Mouse (Mus musculus) limb, embryonic 15.5 days (tissue): ENCODE results near the gene Thsd1. TPM values are rescaled to one million over a fixed set of nuclear protein-coding genes. Genes with fewer than 3 reads are reported as not detected.

Experiments
- ATAC-seq: fragments of 200-750 bp; cut with Nextera tagmentation; 2 replicates; pipeline ENCODE4 v1.8.0; 2017; ENCODE audit warnings: low read depth, moderate TSS enrichment; ENCODE audit not compliant: insufficient number of reproducible peaks, low FRiP score, low TSS enrichment
- H3K27ac ChIP-seq: fragments of 300-500 bp; sonication (generic); 2 replicates; pipeline ENCODE4 v1.5.1; 2015; ENCODE audit warnings: moderate library complexity, mild to moderate bottlenecking, inconsistent platforms
- H3K27me3 ChIP-seq: fragments of 300-500 bp; sonication (generic); 2 replicates; pipeline ENCODE4 v1.6.1; 2015; ENCODE audit warnings: inconsistent platforms
- H3K36me3 ChIP-seq: fragments of 300-500 bp; sonication (generic); 2 replicates; pipeline ENCODE4 v1.6.1; 2015; ENCODE audit warnings: inconsistent platforms
- H3K4me1 ChIP-seq: fragments of 300-500 bp; sonication (generic); 2 replicates; pipeline ENCODE4 v1.6.1; 2015; ENCODE audit warnings: inconsistent platforms
- H3K4me2 ChIP-seq: fragments of 300-500 bp; sonication (generic); 2 replicates; pipeline ENCODE4 v1.6.1; 2015; ENCODE audit warnings: mild to moderate bottlenecking, inconsistent platforms
- H3K4me3 ChIP-seq: fragments of 300-500 bp; sonication (generic); 2 replicates; pipeline ENCODE4 v1.5.1; 2015; ENCODE audit warnings: mild to moderate bottlenecking, inconsistent platforms
- H3K9ac ChIP-seq: fragments of 300-500 bp; sonication (generic); 2 replicates; pipeline ENCODE4 v1.6.1; 2015; ENCODE audit warnings: inconsistent platforms
- H3K9me3 ChIP-seq: fragments of 300-500 bp; sonication (generic); 2 replicates; pipeline ENCODE4 v1.6.1; 2016; ENCODE audit warnings: inconsistent platforms
- WGBS: fragments of 180-500 bp; shearing (Covaris S2); methylation state at CpG from one replicate; pipeline ENCODE4 v1.1.7; 2015; 5-methylcytosine and 5-hydroxymethylcytosine counted together
- polyA plus RNA-seq: library from polyadenylated mRNA; unstranded; fragments of >200 nt; fragmentation: Nextera tagmentation; extraction: Ambion mirVana; gene quantifications from 2 replicates; pipeline ENCODE4 v1.2.1, GENCODE M21; 2015

The Thsd1 gene
- 16.1 and 17.5 TPM in 2 replicates for polyA plus RNA-seq

GRCm38 (mm10) chr8:22227061-22227877, at the start of gene Thsd1:
Gene Thsd1 (plus strand): TSS chr8:22227313.
- Histone ChIP-seq H3K4me3 (peak within 1 kb of the TSS; percentile 52), H3K4me1 (0 out of 2 replicates have a peak, but pooled peaks cover 8% of the 10 kb centered on the region), H3K27ac (no peak within 1 kb of the TSS), H3K4me2 (peak within 1 kb of the TSS; percentile 87), H3K36me3 (peaks cover 13% of the 10 kb centered on the region), H3K27me3 (no peaks in the 10 kb centered on the region), H3K9me3 (no peaks in the 10 kb centered on the region), H3K9ac (peak within 1 kb of the TSS; percentile 38; the same call in 1 of the 2 replicates)
- ATAC-seq, result peak; percentile 72
- WGBS, result under 1% methylated on average over 39 of the region's 39 CpGs

- Histone ChIP-seq H3K27me3 (no peaks in the 10 kb centered on the region), H3K4me1 (peaks cover 7% of the 10 kb centered on the region), H3K4me3 (peak overlapping the region; percentile 85), H3K9ac (0 out of 2 replicates have a peak overlapping the region, but pooled peaks have one; percentile 73), H3K4me2 (peak overlapping the region; percentile 77), H3K27ac (peak overlapping the region; percentile 87; the same call in 1 of the 2 replicates), H3K36me3 (no peaks in the 10 kb centered on the region), H3K9me3 (no peaks in the 10 kb centered on the region)
- 2% methylated on average over 3 of the region's 3 CpGs for WGBS
- no peak for ATAC-seq
These were observed 42.2 kb upstream of the Thsd1 start for GRCm38 (mm10) chr8:22184884-22185283.

- peak within 1 kb of the TSS; percentile 77 for H3K4me2 ChIP-seq
- H3K36me3 ChIP-seq, result no peaks in the 10 kb centered on the region
- WGBS, result 3% methylated on average over 63 of the region's 63 CpGs
- peaks cover 7% of the 10 kb centered on the region for H3K4me1 ChIP-seq
- ATAC-seq, result peak; percentile 95
- H3K4me3 ChIP-seq, result peak within 1 kb of the TSS; percentile 85
- peak within 1 kb of the TSS; percentile 73 for H3K9ac ChIP-seq
- H3K27me3 ChIP-seq, result no peaks in the 10 kb centered on the region
- peak within 1 kb of the TSS; percentile 87 for H3K27ac ChIP-seq
- H3K9me3 ChIP-seq, result no peaks in the 10 kb centered on the region
These were observed 41.4 kb upstream of the Thsd1 start, which contains the start of gene Ckap2 for GRCm38 (mm10) chr8:22185431-22186397. Gene Ckap2 (minus strand): TSS chr8:22185819.

GRCm38 (mm10) chr8:22192660-22193431, 34.3 kb upstream of the Thsd1 start, which contains the start of gene Vps36:
Gene Vps36 (plus strand): TSS chr8:22192809.
- Histone ChIP-seq H3K36me3 (no peaks in the 10 kb centered on the region), H3K4me1 (peaks cover 9% of the 10 kb centered on the region), H3K27ac (peak within 1 kb of the TSS; percentile 99), H3K4me3 (peak within 1 kb of the TSS; percentile 86), H3K9ac (peak within 1 kb of the TSS; percentile 94), H3K4me2 (peak within 1 kb of the TSS; percentile 45), H3K9me3 (no peaks in the 10 kb centered on the region), H3K27me3 (no peaks in the 10 kb centered on the region)
- ATAC-seq, result peak; percentile 91
- 0% methylated on average over 70 of the region's 73 CpGs for WGBS

GRCm38 (mm10) chr8:22193432-22194010, 33.6 kb upstream of the Thsd1 start:
- H3K27ac ChIP-seq, result peak overlapping the region; percentile 99
- no peaks in the 10 kb centered on the region for H3K9me3 ChIP-seq
- no peak for ATAC-seq
- 9% methylated on average over 12 of the region's 12 CpGs for WGBS
- no peaks in the 10 kb centered on the region for H3K27me3 ChIP-seq
- peak overlapping the region; percentile 45 for H3K4me2 ChIP-seq
- peak overlapping the region; percentile 94 for H3K9ac ChIP-seq
- H3K36me3 ChIP-seq, result no peaks in the 10 kb centered on the region
- peak overlapping the region; percentile 86 for H3K4me3 ChIP-seq
- H3K4me1 ChIP-seq, result peaks cover 9% of the 10 kb centered on the region

GRCm38 (mm10) chr8:22197914-22198313, 29.2 kb upstream of the Thsd1 start:
- H3K9ac ChIP-seq, result no peak overlapping the region
- H3K4me2 ChIP-seq, result no peak overlapping the region
- peaks cover 9% of the 10 kb centered on the region for H3K4me1 ChIP-seq
- ATAC-seq, result no peak
- H3K27ac ChIP-seq, result no peak overlapping the region
- H3K9me3 ChIP-seq, result no peaks in the 10 kb centered on the region
- H3K4me3 ChIP-seq, result no peak overlapping the region
- H3K36me3 ChIP-seq, result peaks cover 26% of the 10 kb centered on the region
- WGBS, result 89% methylated on average over 6 of the region's 6 CpGs
- H3K27me3 ChIP-seq, result no peaks in the 10 kb centered on the region

- H3K9ac ChIP-seq, result no peak overlapping the region
- no peaks in the 10 kb centered on the region for H3K9me3 ChIP-seq
- 94% methylated on average over 8 of the region's 8 CpGs for WGBS
- H3K4me1 ChIP-seq, result peaks cover 4% of the 10 kb centered on the region
- ATAC-seq, result no peak
- no peak overlapping the region for H3K4me2 ChIP-seq
- peaks cover 31% of the 10 kb centered on the region for H3K36me3 ChIP-seq
- no peak overlapping the region for H3K4me3 ChIP-seq
- H3K27ac ChIP-seq, result no peak overlapping the region
- no peaks in the 10 kb centered on the region for H3K27me3 ChIP-seq
These were observed 27.6 kb upstream of the Thsd1 start for GRCm38 (mm10) chr8:22199481-22199880.

- H3K9ac ChIP-seq, result no peak overlapping the region
- ATAC-seq, result no peak
- H3K4me2 ChIP-seq, result no peak overlapping the region
- 80% methylated on average over 4 of the region's 4 CpGs for WGBS
- H3K27me3 ChIP-seq, result no peaks in the 10 kb centered on the region
- H3K4me1 ChIP-seq, result no peaks in the 10 kb centered on the region
- H3K27ac ChIP-seq, result no peak overlapping the region
- H3K9me3 ChIP-seq, result no peaks in the 10 kb centered on the region
- peaks cover 52% of the 10 kb centered on the region for H3K36me3 ChIP-seq
- no peak overlapping the region for H3K4me3 ChIP-seq
These were observed 19.6 kb upstream of the Thsd1 start for GRCm38 (mm10) chr8:22207535-22207934.

- no peak overlapping the region for H3K27ac ChIP-seq
- H3K9me3 ChIP-seq, result no peaks in the 10 kb centered on the region
- no peak overlapping the region for H3K4me3 ChIP-seq
- no peak for ATAC-seq
- no peaks in the 10 kb centered on the region for H3K27me3 ChIP-seq
- H3K36me3 ChIP-seq, result peaks cover 55% of the 10 kb centered on the region
- no peak overlapping the region for H3K9ac ChIP-seq
- H3K4me2 ChIP-seq, result no peak overlapping the region
- 61% methylated on average over 5 of the region's 5 CpGs for WGBS
- no peaks in the 10 kb centered on the region for H3K4me1 ChIP-seq
These were observed 18.1 kb upstream of the Thsd1 start for GRCm38 (mm10) chr8:22209012-22209411.

- WGBS, result 96% methylated on average over 10 of the region's 10 CpGs
- Histone ChIP-seq H3K9me3 (no peaks in the 10 kb centered on the region), H3K4me1 (no peaks in the 10 kb centered on the region), H3K4me2 (no peak overlapping the region), H3K4me3 (no peak overlapping the region), H3K36me3 (peaks cover 71% of the 10 kb centered on the region), H3K27me3 (no peaks in the 10 kb centered on the region), H3K9ac (no peak overlapping the region), H3K27ac (no peak overlapping the region)
- no peak for ATAC-seq
These were observed 12.3 kb upstream of the Thsd1 start for GRCm38 (mm10) chr8:22214826-22215225.

GRCm38 (mm10) chr8:22226361-22226760, 752 bp upstream of the Thsd1 start:
- 49% methylated on average over 8 of the region's 8 CpGs for WGBS
- no peak for ATAC-seq
- H3K4me2 ChIP-seq, result no peak overlapping the region

More at GRCm38 (mm10) chr8:22226361-22226760, 752 bp upstream of the Thsd1 start:
- H3K27ac ChIP-seq, result no peak overlapping the region
- no peak overlapping the region for H3K9ac ChIP-seq
- H3K9me3 ChIP-seq, result no peaks in the 10 kb centered on the region
- no peaks in the 10 kb centered on the region for H3K27me3 ChIP-seq
- H3K4me1 ChIP-seq, result 0 out of 2 replicates have a peak, but pooled peaks cover 8% of the 10 kb centered on the region
- 0 out of 2 replicates have a peak overlapping the region, but pooled peaks have one; percentile 52 for H3K4me3 ChIP-seq
- H3K36me3 ChIP-seq, result peaks cover 17% of the 10 kb centered on the region
